Mouse (Mus musculus) lung, adult 18-20 months (tissue): ENCODE measurements around the gene Pik3c2a.

Source experiments
- DNase-seq, 2 experiments: peaks; one replicate each; pipeline ENCODE4 v3.0.0; 2022; ENCODE audit warnings: mixed read lengths in 2 of 2

Gene Pik3c2a

DNA sequence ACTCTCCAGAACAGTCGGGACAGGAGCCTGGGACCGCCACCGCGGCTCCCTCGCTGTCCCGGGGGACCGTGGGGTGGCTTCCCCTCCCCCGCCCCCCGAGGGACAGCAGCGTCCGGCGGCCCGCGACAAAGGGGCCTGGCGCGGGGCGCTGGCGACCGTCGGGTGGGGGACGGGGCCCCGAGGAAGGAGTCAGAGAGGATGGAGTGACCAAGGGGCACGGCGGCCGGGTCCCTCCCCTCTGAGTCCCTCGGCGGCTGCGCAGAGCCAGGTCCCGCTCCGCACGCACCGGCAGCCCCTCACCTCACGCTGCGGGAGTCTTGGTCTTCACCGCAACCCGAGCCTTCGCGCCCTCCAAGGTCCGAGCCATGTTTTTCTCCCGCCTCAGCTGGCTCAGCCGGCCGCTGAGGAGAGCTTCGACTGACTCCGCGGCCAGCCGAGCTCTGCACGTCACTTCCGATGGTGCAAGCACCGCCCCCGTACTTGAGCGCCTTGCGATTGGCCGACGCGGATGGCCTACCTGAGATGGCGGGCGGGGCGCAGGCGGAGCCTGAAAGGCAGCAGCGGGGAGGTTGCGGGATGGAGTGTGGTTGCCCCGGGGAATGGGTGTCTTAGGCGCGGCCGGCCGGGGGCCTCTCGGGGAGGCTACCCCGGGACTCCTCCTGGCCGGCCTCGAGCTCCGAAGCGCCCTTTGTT is at the start of gene Pik3c2a:
Gene Pik3c2a, minus strand, starts transcription at position 446 of the 693 bp plus-strand sequence.
- DNase-seq: peak; percentile 97 to 98

DNA sequence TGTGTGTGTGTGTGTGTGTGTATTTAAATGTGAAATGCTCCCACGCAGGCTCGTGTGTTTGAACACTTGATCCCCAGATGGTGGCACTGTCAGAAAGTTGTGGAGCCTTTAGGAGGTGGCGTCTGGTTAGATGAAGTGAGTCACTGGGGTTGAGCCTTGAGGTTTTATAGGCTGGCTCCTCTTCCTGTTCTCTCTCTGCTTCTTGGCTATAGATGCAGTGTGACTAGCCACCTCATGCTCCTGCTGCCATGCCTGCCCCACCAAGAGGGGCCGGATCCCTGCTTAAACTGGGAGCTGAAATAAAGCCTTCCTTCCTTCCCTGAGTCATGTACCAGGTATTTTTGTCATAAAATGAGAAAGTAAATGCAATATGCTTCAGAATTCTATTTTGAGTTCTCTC is 47.9 kb upstream of the Pik3c2a start:
- no peak for DNase-seq

DNA sequence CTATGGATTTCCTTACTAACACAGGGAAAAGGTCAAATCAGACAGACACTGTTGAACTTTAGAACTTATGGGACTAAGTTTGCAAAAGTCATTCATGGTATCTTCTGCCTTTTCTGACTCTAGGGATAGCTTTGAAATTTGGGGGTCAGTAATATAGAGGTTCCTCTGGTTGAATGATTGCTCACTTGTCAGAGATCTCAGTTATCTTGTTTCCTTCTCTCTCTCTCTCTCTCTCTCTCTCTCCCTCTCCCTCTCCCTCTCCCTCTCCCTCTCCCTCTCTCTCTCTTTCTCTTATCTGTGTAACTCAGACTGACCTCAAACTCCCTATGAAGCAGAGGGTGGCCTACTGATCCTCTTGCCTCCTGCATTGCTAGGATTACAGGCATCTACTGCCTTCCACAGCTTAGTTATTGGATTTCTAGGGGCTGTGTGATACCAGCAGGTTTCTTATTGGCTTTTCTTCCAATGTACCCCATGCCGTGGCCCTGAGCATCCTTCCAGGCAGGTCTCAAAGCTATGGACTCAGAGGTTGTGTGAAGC is 41.9 kb upstream of the Pik3c2a start:
- DNase-seq: no peak

DNA sequence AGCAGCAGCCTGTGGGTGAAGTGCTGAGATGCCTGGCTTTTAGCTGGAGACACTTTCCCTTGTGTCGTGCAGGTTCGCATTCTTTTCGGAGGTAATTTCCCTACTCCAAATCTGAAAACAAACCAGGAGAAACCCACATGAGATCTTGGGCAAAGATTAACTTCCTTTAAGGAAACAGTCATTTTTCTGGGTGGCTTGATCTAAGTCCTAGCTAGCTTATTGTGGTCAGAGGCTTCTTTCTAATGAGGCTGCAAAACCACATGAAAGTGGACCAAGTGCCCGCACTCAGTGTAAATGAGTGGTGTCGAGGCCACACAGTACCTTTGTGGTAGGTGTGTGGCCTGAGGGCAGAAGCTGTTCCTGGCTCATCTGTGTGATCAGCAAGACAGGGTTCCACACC is 41.0 kb upstream of the Pik3c2a start:
- DNase-seq: peak; percentile 20 to 32

DNA sequence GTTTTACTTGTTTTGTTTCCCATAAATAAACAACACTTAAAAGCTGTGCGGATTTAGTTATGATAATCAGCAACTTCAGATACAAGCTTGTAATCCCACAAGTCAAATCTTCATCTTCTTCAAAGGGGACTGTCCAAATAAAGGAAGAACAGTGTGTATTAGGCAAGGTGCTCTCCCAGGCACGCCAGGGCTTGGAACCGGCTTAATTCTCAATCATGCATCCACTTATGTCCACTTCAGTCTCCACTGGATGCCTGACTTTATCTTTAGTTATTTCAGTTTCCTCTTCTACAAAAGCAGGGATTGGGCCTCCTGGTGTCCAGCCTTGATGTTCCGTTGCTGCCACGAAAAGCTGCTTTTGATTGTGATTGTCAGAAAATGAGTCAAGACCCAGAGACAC is 40.5 kb upstream of the Pik3c2a start:
- DNase-seq: no peak

DNA sequence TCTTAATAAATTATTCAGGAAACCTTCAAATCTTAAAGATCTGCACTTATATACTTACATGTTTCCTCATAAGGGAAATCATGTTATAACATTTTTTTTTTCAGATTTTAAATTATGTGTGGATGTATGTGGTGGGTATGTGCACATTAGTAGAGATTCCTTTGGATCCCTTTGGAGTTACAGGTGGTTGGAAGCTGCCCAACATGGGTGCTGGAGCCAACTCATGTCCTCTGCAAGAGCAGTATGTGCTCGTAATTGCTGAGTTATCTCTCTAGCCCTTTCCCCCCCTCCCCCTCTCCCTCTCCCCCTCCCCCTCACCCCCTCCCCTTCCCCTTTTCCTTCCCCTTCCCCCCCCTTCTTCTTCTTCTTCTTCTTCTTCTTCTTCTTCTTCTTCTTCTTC is 39.9 kb upstream of the Pik3c2a start:
- no peak for DNase-seq

DNA sequence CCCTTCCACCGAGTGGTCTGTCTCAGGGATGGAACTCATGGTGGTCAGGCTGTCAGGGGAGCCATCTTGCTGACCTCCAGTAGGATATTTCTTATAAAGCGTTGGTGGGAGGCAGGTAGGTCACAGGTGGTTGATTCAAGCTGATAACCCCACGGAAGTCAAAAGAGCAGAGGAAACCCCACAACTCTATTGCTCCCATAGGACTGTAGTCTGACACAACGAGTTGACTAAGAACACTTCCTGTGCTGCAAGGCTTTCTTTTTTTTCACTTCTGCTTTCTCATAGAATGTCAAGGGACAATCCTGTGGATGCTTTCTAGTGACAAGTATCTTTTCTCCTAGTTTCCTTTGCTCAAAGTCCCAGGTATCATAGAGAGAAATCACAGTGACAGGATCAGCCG is 33.0 kb upstream of the Pik3c2a start:
- no peak for DNase-seq

DNA sequence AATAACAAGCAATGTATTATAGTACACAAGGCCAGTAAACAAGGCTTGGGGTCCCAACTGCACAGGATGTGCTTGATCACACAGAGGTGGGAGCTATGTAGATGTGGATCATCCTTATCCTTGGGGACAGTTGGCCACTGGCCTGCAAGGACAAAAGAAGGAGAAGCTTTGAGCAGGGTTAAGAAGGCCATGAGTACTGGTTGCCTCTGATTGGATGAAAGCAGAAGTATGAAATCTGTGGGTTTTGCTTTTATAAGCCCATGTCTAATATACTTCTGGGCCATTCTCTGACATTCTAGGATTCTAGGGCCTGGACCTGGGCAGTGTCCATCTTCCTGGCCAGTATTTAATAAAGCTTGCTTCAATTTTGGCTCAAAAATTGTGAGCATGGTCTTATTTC is 32.6 kb upstream of the Pik3c2a start:
- no peak for DNase-seq

DNA sequence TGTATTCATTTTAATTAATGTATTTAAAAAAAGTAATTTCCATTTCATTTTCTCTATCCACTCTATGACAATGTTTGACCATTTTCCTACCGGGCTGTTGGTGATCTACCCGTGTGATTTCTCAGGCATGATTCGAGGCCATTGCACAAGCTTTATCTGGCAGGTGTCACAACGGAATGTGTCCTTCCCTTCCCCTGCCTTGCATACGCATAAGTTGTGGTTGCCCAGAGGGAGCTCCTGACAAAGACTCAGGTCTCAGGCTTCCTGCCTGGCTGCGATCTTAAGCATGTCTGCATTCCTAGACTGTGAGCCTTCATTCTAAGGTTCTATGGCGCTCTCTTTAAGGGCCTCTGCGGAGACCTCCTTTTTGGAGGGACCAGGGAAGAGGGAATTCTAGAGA is 18.9 kb upstream of the Pik3c2a start:
- peak; percentile 25 to 51 for DNase-seq

DNA sequence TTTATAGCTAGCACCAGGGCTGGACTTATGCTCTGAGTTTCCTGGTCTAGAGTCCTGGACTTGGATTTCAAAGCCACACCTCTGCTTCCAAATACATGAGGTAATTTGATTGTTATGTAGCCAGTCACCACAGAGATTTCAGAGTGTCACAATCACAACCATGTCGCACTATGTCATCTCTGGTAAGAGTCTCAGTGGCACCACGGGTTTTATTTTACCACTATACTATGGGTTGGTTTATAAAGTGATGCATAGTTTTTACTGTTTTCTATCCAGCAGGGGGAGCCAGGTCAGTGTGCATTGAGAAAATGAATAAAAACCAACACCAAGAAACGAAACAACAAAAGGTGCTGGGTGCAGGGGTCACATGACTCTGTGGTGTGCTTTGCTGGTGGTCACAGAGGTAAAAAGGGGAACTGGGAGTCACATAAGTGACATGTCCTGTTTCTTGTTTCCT is 15.8 kb upstream of the Pik3c2a start:
- DNase-seq: peak; percentile 14 to 57

DNA sequence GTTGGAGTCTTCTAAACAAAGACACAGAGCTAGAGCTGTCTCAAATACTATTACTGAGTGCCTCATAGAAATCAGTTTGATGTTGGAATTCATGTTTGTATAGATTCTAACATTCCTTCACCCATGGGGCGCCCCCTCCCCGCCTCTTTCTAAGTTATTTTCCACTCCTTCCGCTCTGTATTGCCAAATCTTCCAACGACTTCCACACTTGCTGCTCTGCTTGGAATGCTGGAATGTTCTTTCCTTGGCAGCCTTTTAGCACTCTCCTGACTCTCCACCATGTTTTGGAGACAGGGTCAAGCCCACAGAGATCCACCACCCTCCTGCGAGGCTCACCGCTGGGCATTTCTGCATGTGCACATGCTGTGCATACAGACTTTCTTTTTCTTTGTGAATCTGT is 14.1 kb upstream of the Pik3c2a start:
- no peak for DNase-seq

DNA sequence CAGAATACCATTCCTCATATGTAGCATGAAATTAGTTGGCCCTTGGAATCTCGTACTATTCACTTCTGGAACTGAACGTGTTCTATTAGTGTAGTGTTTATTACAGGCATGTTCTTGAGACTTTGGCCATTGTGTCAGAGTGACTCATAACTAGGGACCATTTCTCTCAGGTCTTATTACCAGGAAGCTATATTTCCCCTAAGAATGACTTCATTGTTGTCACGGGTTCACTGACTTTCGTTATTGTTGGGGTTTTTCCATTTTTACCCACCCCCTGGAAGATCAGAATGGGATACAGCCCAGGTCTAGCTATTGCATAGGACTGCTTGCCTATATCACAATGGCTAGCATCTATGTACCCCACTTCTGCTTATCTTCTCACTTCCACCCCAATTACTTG is 13.7 kb upstream of the Pik3c2a start:
- DNase-seq: no peak

DNA sequence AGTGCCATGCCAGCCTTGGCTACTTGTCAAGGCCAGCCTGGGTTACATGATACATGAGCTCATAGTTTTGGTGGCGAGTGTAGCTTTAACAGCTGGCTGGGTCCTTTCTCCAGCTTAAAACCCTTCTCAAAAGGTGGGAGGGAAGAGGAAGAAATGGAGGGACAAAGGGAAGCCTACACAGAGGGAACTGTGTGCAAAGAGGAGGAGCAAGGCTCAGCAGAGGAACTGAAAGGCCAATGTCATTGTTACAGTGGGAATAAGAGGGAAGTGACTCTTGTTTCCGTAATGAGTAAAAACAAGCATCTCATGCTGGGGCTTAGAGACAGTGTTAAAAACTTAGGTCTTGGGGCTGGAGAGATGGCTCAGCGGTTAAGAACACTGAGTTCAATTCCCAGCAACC is 3.4 kb upstream of the Pik3c2a start:
- peak; percentile 8 to 29 for DNase-seq

DNA sequence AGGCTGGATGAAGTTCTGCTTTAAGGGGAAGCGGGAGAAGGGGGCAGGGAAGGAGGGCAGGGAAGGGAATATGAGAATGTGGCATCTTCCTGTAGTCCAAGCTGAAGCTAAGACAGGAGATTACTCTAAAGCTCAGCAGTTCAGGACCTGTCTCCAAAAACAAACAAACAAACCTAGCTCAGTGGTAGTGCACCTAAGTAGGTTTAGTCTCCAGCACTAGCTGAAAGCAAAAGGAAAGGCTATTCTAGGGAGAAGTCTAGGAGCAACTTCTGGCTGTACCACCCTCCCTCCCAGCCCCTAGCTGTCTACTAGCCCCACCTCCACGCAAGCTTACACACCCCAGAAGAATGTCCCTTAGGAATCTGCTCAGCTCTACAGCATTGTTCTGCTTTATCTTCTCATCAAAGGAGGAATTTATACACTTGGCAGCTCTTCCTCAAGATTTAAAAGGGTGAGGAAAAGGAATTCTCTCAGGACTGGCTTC is 1.1 kb upstream of the Pik3c2a start:
- peak; percentile 52 to 61 for DNase-seq

DNA sequence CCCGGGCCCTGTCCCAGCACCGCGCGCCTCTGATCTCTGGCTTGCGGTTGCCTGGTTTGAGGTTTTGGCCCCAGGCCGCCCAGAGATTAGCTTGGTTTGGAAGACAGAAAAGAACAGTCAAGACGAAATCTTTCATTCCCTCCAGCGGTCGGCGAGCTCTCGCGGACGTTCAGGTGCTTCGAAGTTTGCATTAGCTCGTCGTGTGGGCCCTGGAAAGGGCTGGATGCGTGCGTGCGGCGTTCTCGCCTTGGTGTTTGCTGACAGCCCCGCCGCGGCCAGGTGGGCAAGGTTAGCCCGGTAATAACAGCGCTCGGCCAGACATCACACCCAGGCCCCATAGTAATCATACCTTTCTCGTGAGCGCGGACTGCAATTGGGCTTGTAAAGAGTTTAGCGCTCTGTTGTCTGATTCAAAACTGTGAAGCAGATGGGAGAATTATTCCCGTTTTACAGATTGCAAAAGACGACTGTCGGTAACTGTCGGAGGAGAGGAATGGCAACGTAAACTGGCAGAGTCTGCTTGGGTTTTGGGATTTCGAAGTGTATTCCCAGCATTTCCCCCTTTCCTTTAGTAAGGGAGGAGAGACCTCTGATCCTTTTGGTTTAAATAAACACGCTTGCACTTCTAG is 562 bp upstream of the Pik3c2a start:
- no peak for DNase-seq

DNA sequence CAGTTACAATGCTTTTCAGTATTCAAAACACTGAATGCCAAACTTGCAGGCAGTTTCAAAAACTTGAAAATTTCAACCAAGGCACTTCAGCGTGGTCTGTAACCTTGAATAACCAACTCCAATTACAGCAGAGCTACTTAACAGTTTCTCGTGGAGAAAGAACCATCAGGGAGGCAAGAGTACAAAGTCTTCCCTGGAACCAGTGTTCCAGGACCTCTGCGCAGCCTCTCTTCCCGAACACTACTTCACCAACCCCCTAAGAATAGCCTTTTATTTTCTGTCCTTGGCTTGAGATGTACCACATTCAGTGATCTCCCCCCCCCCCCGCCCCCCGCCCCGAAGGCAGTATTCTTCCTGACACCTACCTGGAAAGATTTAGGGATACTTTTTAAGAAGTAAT is 1.0 kb downstream of the Pik3c2a start:
- DNase-seq: no peak

DNA sequence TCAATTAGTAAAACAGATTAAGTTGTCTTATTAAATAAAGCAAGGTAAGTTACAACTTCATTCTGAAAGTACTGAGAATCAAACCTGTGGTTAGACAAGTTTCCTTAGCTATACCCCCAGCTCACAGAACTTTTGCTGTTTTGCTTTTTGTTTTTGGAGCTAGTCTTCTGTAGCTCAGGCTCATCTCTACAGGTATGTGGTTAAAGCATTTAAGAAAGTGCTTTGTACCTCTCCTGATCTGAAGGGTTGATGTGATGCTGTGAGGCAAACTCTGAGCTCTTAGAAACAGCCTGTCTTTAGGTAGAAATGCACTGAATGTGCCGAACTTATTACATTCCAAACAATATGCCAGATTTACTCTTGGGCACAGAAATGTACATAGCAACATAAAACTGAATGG is 1.9 kb downstream of the Pik3c2a start:
- DNase-seq: no peak

DNA sequence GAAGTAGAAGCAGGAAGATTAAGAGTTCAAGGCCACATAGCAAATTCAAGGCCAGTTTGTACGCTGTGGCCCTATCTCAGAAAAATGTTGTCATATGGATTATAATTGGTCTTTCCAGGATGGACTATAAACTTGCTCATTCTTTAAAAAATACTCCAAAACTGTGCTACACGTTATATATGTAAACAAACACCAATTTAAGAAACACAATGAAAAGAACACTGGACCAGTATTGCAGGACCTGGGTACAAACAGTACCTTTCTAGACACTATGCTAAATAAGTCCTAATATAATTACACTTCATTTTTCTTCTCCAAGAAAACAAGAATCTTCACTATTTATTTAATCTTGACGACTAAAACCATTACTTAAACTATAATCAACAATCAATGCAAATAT is 11.6 kb downstream of the Pik3c2a start:
- no peak for DNase-seq

DNA sequence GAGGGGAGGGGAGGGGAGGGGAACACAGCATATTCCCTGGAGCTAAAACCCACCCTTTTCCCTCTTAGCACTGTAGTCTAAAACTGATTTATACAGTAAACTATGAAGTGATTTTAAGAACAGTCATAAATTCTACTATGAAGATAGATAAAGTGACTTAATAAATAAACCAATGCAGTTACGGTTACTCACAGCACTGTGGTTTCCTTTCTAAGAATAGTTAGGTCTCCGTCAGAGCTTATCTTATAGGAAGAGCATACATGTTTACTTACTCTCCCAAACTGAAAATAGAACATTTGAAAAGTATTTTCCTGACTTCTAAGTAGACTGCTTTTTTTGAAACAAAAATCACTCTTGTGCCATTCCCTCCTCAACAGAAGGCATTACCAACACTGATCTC is 12.3 kb downstream of the Pik3c2a start:
- DNase-seq: no peak

DNA sequence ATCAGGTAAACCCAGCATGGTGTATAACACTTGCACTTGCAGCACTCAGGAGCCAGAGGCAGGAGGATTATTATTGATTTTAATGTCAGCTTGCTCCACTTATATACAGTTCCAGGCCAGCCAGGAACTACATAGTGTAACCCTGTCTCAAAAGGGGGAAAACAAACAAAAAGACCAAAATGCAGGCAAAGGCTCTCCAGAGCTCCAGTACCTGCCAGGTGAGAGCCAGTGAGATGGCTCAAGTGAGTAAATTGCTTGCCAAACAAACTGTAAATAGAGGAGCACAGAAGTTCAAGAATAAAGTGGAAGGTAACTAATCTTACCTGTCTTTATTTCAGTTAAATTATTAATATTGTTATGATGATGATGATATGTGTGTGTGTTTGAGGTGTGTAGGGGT is 16.0 kb downstream of the Pik3c2a start:
- DNase-seq: no peak

DNA sequence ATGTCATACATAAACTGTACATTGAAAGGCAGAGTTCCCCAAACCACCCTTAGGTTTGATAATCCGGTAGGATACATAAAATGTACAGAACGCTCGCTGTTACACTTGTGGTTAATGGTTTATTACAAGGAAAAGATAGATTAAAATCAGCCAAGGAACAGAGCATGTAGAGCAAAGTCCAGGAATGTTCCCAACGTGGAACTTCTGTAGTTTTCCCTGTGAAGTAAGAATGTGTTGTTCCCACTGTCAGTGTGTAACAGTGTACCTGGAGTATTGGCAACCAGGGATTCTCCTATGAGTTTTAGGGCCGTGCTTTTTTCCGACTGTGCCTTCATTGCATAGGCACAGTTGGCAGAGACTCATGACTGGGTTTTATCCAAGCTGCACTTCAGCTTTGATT is 17.5 kb downstream of the Pik3c2a start:
- peak in 1 of 2 experiments; percentile 25 for DNase-seq

DNA sequence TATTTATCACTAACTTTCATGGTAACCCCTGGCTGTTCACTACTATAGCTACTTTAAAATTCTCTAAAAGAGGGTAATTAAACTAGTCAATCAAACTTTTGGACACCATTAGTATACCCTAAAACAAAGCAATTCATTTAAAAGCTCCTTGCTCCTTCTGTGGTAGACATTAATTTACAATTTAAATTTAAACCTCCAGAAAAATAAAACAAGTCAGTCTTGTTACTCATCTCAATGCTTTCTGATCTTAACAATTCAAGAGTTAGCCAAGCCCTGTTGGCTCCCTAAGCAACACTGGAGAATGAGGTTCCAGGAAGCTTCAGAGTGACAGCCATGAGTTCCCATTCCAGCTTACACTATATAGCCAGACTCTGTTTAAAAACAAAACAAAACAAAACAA is 22.2 kb downstream of the Pik3c2a start:
- DNase-seq: no peak

DNA sequence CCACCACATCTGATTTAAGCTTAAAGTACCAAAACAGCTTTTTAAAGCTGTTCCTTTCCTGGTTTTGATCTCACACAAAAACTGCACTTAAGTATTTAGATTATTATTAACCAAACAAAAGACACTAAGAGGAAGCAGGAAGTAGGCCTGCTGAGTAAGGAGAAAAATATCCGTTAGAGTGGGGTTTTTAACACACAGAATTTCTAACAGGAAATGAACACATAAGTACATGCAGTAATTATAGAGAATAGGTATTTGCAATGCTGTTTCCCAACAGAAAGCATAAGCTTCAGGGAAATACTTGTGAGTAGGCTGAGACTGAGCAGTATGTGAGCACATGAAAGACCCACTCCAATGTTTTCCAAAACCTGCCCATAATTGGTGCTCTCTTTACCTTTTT is 33.8 kb downstream of the Pik3c2a start:
- DNase-seq: no peak

DNA sequence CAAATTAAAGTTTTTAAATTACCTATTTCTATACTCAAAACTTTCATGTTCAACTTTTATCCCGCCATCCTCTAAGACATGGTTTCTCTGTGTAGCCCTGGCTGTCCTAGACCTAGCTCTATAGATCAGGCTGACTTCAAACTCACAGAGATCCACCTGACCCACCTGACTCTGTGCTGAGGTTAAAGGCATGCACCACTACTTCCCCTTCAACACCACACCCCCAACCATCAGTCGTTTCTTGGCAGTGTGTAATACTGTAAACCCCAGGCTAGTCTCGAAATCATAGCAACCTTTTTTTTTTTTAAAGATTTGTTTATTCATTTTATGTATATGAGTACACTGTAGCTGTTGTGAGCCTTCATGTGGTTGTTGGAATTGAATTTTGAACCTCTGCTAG is 50.9 kb downstream of the Pik3c2a start:
- no peak for DNase-seq
